Mouse (Mus musculus) neural tube, embryonic 12.5 days (tissue): ENCODE data around the gene Gm13283. TPM values are rescaled to one million over a fixed set of nuclear protein-coding genes. Genes with fewer than 3 reads are reported as not detected.
A peak's percentile ranks its signal among the peaks of the same experiment; 100 is the strongest.
"Not testable (repeated sequence)": the region's sequence is repeated elsewhere in the genome, so short reads cannot be mapped to it uniquely, and the experiment has no call there.

ENCODE experiments used
- ATAC-seq: fragments of 200-750 bp; cut with Nextera tagmentation; 2 replicates; pipeline ENCODE4 v1.8.0; 2017; ENCODE audit warnings: low read depth, mild to moderate bottlenecking, moderate TSS enrichment, moderate library complexity; ENCODE audit not compliant: low FRiP score
- H3K27ac ChIP-seq: fragments of 300-500 bp; sonication (generic); 2 replicates; pipeline ENCODE4 v1.5.1; 2016
- H3K27me3 ChIP-seq: fragments of 300-500 bp; sonication (generic); replicated peaks from 2 replicates; pipeline ENCODE4 v1.6.1; 2016; ENCODE audit warnings: mild to moderate bottlenecking
- H3K36me3 ChIP-seq: fragments of 300-500 bp; sonication (generic); 2 replicates; pipeline ENCODE4 v1.6.1; 2016; ENCODE audit warnings: mild to moderate bottlenecking
- H3K4me1 ChIP-seq: fragments of 300-500 bp; sonication (generic); 2 replicates; pipeline ENCODE4 v1.6.1; 2016
- H3K4me2 ChIP-seq: fragments of 300-500 bp; sonication (generic); replicated peaks from 2 replicates; pipeline ENCODE4 v1.6.1; 2016; ENCODE audit warnings: mild to moderate bottlenecking
- H3K4me3 ChIP-seq: fragments of 300-500 bp; sonication (generic); 2 replicates; pipeline ENCODE4 v1.5.1; 2016
- H3K9ac ChIP-seq: fragments of 300-500 bp; sonication (generic); 2 replicates; pipeline ENCODE4 v1.6.1; 2016; ENCODE audit warnings: mild to moderate bottlenecking
- H3K9me3 ChIP-seq: fragments of 300-500 bp; sonication (generic); 2 replicates; pipeline ENCODE4 v1.6.1; 2016; ENCODE audit warnings: mild to moderate bottlenecking
- WGBS: fragments of 180-500 bp; shearing (Covaris S2); methylation state at CpG from one replicate; pipeline ENCODE4 v1.1.7; 2016; 5-methylcytosine and 5-hydroxymethylcytosine counted together
- polyA plus RNA-seq: library from polyadenylated mRNA; unstranded; fragments of >200 nt; fragmentation: Nextera tagmentation; extraction: Ambion mirVana; gene quantifications from 2 replicates; pipeline ENCODE4 v1.2.1, GENCODE M21; 2016

Gm13283 gene
- polyA plus RNA-seq, 1 experiment from 2014 or later = 0.32 TPM

- no peak overlapping the region for H3K4me3 ChIP-seq
- ATAC-seq = no peak
- H3K27me3 ChIP-seq = no peaks in the 10 kb centered on the region
- no peak overlapping the region for H3K4me2 ChIP-seq
- H3K36me3 ChIP-seq = no peaks in the 10 kb centered on the region
- H3K9ac ChIP-seq = no peak overlapping the region
- H3K9me3 ChIP-seq = no peaks in the 10 kb centered on the region
- WGBS = 72% methylated on average over 3 of the region's 3 CpGs
- no peaks in the 10 kb centered on the region for H3K4me1 ChIP-seq
- H3K27ac ChIP-seq = no peak overlapping the region
These were observed 15.7 kb upstream of the Gm13283 start for GRCm38 (mm10) chr4:88744207-88744606.

- Histone ChIP-seq H3K4me1 (no peaks in the 10 kb centered on the region), H3K36me3 (no peaks in the 10 kb centered on the region), H3K9me3 (no peaks in the 10 kb centered on the region), H3K4me3 (no peak overlapping the region), H3K9ac (no peak overlapping the region), H3K27ac (no peak overlapping the region), H3K4me2 (no peak overlapping the region), H3K27me3 (no peaks in the 10 kb centered on the region)
- no peak for ATAC-seq
- 65% methylated on average over 6 of the region's 6 CpGs for WGBS
These were observed 10.0 kb upstream of the Gm13283 start for GRCm38 (mm10) chr4:88749926-88750325.

GRCm38 (mm10) chr4:88754818-88755340 lies 5.0 kb upstream of the Gm13283 start, which contains the start of gene Gm13271:
Gene Gm13271 (plus strand): TSS chr4:88754868.
- not testable (repeated sequence) for H3K27ac ChIP-seq, H3K4me3 ChIP-seq, H3K9me3 ChIP-seq, H3K4me1 ChIP-seq, ATAC-seq, H3K9ac ChIP-seq, H3K4me2 ChIP-seq, H3K36me3 ChIP-seq, H3K27me3 ChIP-seq
- 84% methylated on average over 15 of the region's 15 CpGs for WGBS

GRCm38 (mm10) chr4:88756581-88757513 lies 3.1 kb upstream of the Gm13283 start:
- peak overlapping the region; percentile 33 for H3K4me3 ChIP-seq
- H3K9ac ChIP-seq = peak overlapping the region; percentile 10; the same call in 1 of the 2 replicates
- 12% methylated on average over 29 of the region's 31 CpGs for WGBS
- not testable (repeated sequence) for H3K4me1 ChIP-seq, H3K9me3 ChIP-seq, H3K36me3 ChIP-seq, H3K27me3 ChIP-seq, H3K27ac ChIP-seq
- peak; percentile 41; the same call in 1 of the 2 replicates for ATAC-seq
- H3K4me2 ChIP-seq = peak overlapping the region; percentile 62

GRCm38 (mm10) chr4:88757628-88758031 lies 2.3 kb upstream of the Gm13283 start:
- ATAC-seq = peak; percentile 100
- Histone ChIP-seq H3K4me3 (peak overlapping the region; percentile 33), H3K4me2 (peak overlapping the region; percentile 62)
- H3K36me3 ChIP-seq, H3K4me1 ChIP-seq, H3K27me3 ChIP-seq, H3K27ac ChIP-seq, H3K9me3 ChIP-seq, H3K9ac ChIP-seq: not testable (repeated sequence)
- under 1% methylated on average over 21 of the region's 21 CpGs for WGBS

GRCm38 (mm10) chr4:88758751-88759150 lies 1.2 kb upstream of the Gm13283 start:
- H3K27ac ChIP-seq, ATAC-seq, H3K36me3 ChIP-seq, H3K27me3 ChIP-seq, H3K4me3 ChIP-seq, H3K9me3 ChIP-seq, H3K4me1 ChIP-seq, H3K4me2 ChIP-seq, H3K9ac ChIP-seq: not testable (repeated sequence)
- WGBS = 92% methylated on average over 9 of the region's 9 CpGs

- Histone ChIP-seq H3K4me3 (peak overlapping the region; percentile 27), H3K4me2 (peak overlapping the region; percentile 59)
- not testable (repeated sequence) for H3K9ac ChIP-seq, H3K9me3 ChIP-seq, H3K27me3 ChIP-seq, H3K36me3 ChIP-seq, H3K4me1 ChIP-seq, ATAC-seq, H3K27ac ChIP-seq
- WGBS = 0% methylated on average over 24 of the region's 28 CpGs
These were observed 512 bp downstream of the Gm13283 start for GRCm38 (mm10) chr4:88760431-88760830.

GRCm38 (mm10) chr4:88761776-88762175 lies 1.9 kb downstream of the Gm13283 start:
- H3K4me3 ChIP-seq, ATAC-seq, H3K4me1 ChIP-seq, H3K9me3 ChIP-seq, H3K9ac ChIP-seq, H3K4me2 ChIP-seq, H3K36me3 ChIP-seq, H3K27me3 ChIP-seq, H3K27ac ChIP-seq: not testable (repeated sequence)
- WGBS = 82% methylated on average over 6 of the region's 8 CpGs

GRCm38 (mm10) chr4:88762341-88762740 lies 2.4 kb downstream of the Gm13283 start:
- 63% methylated on average over 9 of the region's 9 CpGs for WGBS
- not testable (repeated sequence) for H3K27me3 ChIP-seq, H3K9me3 ChIP-seq, H3K36me3 ChIP-seq, ATAC-seq, H3K27ac ChIP-seq, H3K4me2 ChIP-seq, H3K4me1 ChIP-seq, H3K9ac ChIP-seq, H3K4me3 ChIP-seq

GRCm38 (mm10) chr4:88763384-88764018 lies 3.6 kb downstream of the Gm13283 start:
- H3K4me3 ChIP-seq = peak overlapping the region; percentile 27

GRCm38 (mm10) chr4:88773534-88773933 lies 13.6 kb downstream of the Gm13283 start, which contains the start of gene Gm13290:
Gene Gm13290 (plus strand): TSS chr4:88773834.
- H3K9ac ChIP-seq, H3K4me2 ChIP-seq, H3K27ac ChIP-seq, H3K4me3 ChIP-seq, ATAC-seq, H3K4me1 ChIP-seq, H3K9me3 ChIP-seq, H3K36me3 ChIP-seq, H3K27me3 ChIP-seq: not testable (repeated sequence)
- WGBS = no CpG with 5 or more reads among the region's 32 CpGs

More at GRCm38 (mm10) chr4:88763384-88764018, 3.6 kb downstream of the Gm13283 start:
- H3K27me3 ChIP-seq, H3K9ac ChIP-seq, H3K9me3 ChIP-seq, ATAC-seq, H3K27ac ChIP-seq, H3K36me3 ChIP-seq, H3K4me1 ChIP-seq: not testable (repeated sequence)
- H3K4me2 ChIP-seq = peak overlapping the region; percentile 57
- WGBS = 4% methylated on average over 31 of the region's 42 CpGs

- not testable (repeated sequence) for H3K9me3 ChIP-seq, H3K4me3 ChIP-seq, H3K36me3 ChIP-seq, H3K9ac ChIP-seq, H3K4me1 ChIP-seq, H3K27ac ChIP-seq, H3K27me3 ChIP-seq, ATAC-seq, H3K4me2 ChIP-seq
- WGBS = no CpG with 5 or more reads among the region's 29 CpGs
These were observed 16.7 kb downstream of the Gm13283 start, which contains the start of gene Gm13289 for GRCm38 (mm10) chr4:88776622-88777021. Gene Gm13289 (plus strand): TSS chr4:88776922.
